Mouse (Mus musculus) midbrain, embryonic 14.5 days (tissue): ENCODE results near the gene Apln. TPM values are rescaled to one million over a fixed set of nuclear protein-coding genes. Genes with fewer than 3 reads are reported as not detected.

Experiments
- ATAC-seq: fragments of 200-750 bp; cut with Nextera tagmentation; 2 replicates; pipeline ENCODE4 v1.8.0; 2017; ENCODE audit warnings: moderate number of reproducible peaks, moderate library complexity; ENCODE audit not compliant: low FRiP score, low TSS enrichment
- DNase-seq: peaks from one replicate; pipeline ENCODE4 v3.0.0-alpha.2; 2015
- H3K27ac ChIP-seq: fragments of 300-500 bp; sonication (generic); replicated peaks from 2 replicates; pipeline ENCODE4 v1.5.1; 2014; ENCODE audit warnings: mild to moderate bottlenecking, low read depth, low read length, moderate library complexity
- H3K27me3 ChIP-seq: fragments of 300-500 bp; sonication (generic); 2 replicates; pipeline ENCODE4 v1.6.1; 2014; ENCODE audit warnings: low read length, control low read depth, mixed read lengths; ENCODE audit not compliant: control insufficient read depth, insufficient read depth
- H3K36me3 ChIP-seq: fragments of 300-500 bp; sonication (generic); 2 replicates; pipeline ENCODE4 v1.6.1; 2014; ENCODE audit warnings: low read length, control low read depth; ENCODE audit not compliant: control insufficient read depth, insufficient read depth
- H3K4me1 ChIP-seq: fragments of 300-500 bp; sonication (generic); 2 replicates; pipeline ENCODE4 v1.6.1; 2014; ENCODE audit warnings: mild to moderate bottlenecking, antibody characterized with exemption, low read length, control low read depth; ENCODE audit not compliant: control insufficient read depth, insufficient read depth
- H3K4me2 ChIP-seq: fragments of 300-500 bp; sonication (generic); 2 replicates; pipeline ENCODE4 v1.6.1; 2014; ENCODE audit warnings: mild to moderate bottlenecking, low read length, moderate library complexity
- H3K4me3 ChIP-seq: fragments of 300-500 bp; sonication (generic); replicated peaks from 2 replicates; pipeline ENCODE4 v1.5.1; 2014; ENCODE audit warnings: low read depth, low read length
- H3K9ac ChIP-seq: fragments of 300-500 bp; sonication (generic); replicated peaks from 2 replicates; pipeline ENCODE4 v1.6.1; 2014; ENCODE audit warnings: mild to moderate bottlenecking, low read length, moderate library complexity
- H3K9me3 ChIP-seq: fragments of 300-500 bp; sonication (generic); 2 replicates; pipeline ENCODE4 v1.6.1; 2016; ENCODE audit warnings: low read length, control low read depth, mixed read lengths; ENCODE audit not compliant: control insufficient read depth
- WGBS: fragments of 180-500 bp; shearing (Covaris S2); extraction: QIAGEN DNeasy Blood & Tissue Kit; methylation state at CpG from one replicate; pipeline ENCODE4 v1.1.7; 2014; 5-methylcytosine and 5-hydroxymethylcytosine counted together
- polyA plus RNA-seq: library from polyadenylated mRNA; unstranded; fragments of >200 nt; fragmentation: Nextera tagmentation; extraction: Ambion mirVana; gene quantifications from 2 replicates; pipeline ENCODE4 v1.2.1, GENCODE M21; 2014

Gene Apln
- polyA plus RNA-seq, 1 experiment from 2014 or later: 2.3 TPM

- H3K9ac ChIP-seq: no peak overlapping the region
- peaks cover 6% of the 10 kb centered on the region for H3K27me3 ChIP-seq
- no peaks in the 10 kb centered on the region for H3K9me3 ChIP-seq
- H3K4me2 ChIP-seq: no peak overlapping the region
- no peak overlapping the region for H3K4me3 ChIP-seq
- no peak overlapping the region for H3K27ac ChIP-seq
- no peak for DNase-seq
- no peaks in the 10 kb centered on the region for H3K4me1 ChIP-seq
- no peaks in the 10 kb centered on the region for H3K36me3 ChIP-seq
- WGBS: 79% methylated on average over 5 of the region's 5 CpGs
- no peak for ATAC-seq
These were observed 2.8 kb downstream of the Apln start for GRCm38 (mm10) chrX:48031866-48032265.

GRCm38 (mm10) chrX:48030593-48030992, 4.1 kb downstream of the Apln start:
- H3K36me3 ChIP-seq: no peaks in the 10 kb centered on the region
- DNase-seq (no peak), ATAC-seq (no peak)
- H3K9me3 ChIP-seq: no peaks in the 10 kb centered on the region
- no peak overlapping the region for H3K9ac ChIP-seq
- H3K4me1 ChIP-seq: no peaks in the 10 kb centered on the region
- no peak overlapping the region for H3K4me3 ChIP-seq
- H3K27me3 ChIP-seq: peaks cover 6% of the 10 kb centered on the region
- WGBS: 79% methylated on average over 3 of the region's 3 CpGs
- H3K27ac ChIP-seq: no peak overlapping the region
- H3K4me2 ChIP-seq: no peak overlapping the region

- WGBS: 73% methylated on average over 1 of the region's 1 CpGs
- no peak overlapping the region for H3K4me2 ChIP-seq
- H3K9me3 ChIP-seq: no peaks in the 10 kb centered on the region
- ATAC-seq (no peak), DNase-seq (no peak)
- no peak overlapping the region for H3K27ac ChIP-seq
- H3K27me3 ChIP-seq: peaks cover 8% of the 10 kb centered on the region; the same call in 1 of the 2 replicates
- H3K9ac ChIP-seq: no peak overlapping the region
- H3K4me1 ChIP-seq: no peaks in the 10 kb centered on the region
- H3K4me3 ChIP-seq: no peak overlapping the region
- H3K36me3 ChIP-seq: no peaks in the 10 kb centered on the region
These were observed 11.8 kb downstream of the Apln start for GRCm38 (mm10) chrX:48022811-48023210.

GRCm38 (mm10) chrX:48019940-48020339, 14.7 kb downstream of the Apln start:
- Histone ChIP-seq H3K9me3 (no peaks in the 10 kb centered on the region), H3K36me3 (no peaks in the 10 kb centered on the region), H3K27me3 (peaks cover 8% of the 10 kb centered on the region; the same call in 1 of the 2 replicates), H3K4me3 (no peak overlapping the region), H3K4me2 (no peak overlapping the region), H3K27ac (no peak overlapping the region), H3K4me1 (peaks cover 5% of the 10 kb centered on the region; the same call in 1 of the 2 replicates), H3K9ac (no peak overlapping the region)
- no peak for ATAC-seq
- 13% methylated on average over 5 of the region's 5 CpGs for WGBS
- DNase-seq: peak; percentile 86

GRCm38 (mm10) chrX:48019359-48019758, 15.3 kb downstream of the Apln start:
- H3K27me3 ChIP-seq: peaks cover 8% of the 10 kb centered on the region; the same call in 1 of the 2 replicates
- H3K4me1 ChIP-seq: peaks cover 5% of the 10 kb centered on the region; the same call in 1 of the 2 replicates
- no peaks in the 10 kb centered on the region for H3K9me3 ChIP-seq
- 46% methylated on average over 15 of the region's 15 CpGs for WGBS
- ATAC-seq (no peak), DNase-seq (no peak)
- no peak overlapping the region for H3K4me3 ChIP-seq
- H3K9ac ChIP-seq: no peak overlapping the region
- H3K4me2 ChIP-seq: no peak overlapping the region
- no peaks in the 10 kb centered on the region for H3K36me3 ChIP-seq
- no peak overlapping the region for H3K27ac ChIP-seq

GRCm38 (mm10) chrX:48016906-48017601, 17.6 kb downstream of the Apln start:
- 31% methylated on average over 7 of the region's 7 CpGs for WGBS
- H3K4me1 ChIP-seq: peaks cover 5% of the 10 kb centered on the region; the same call in 1 of the 2 replicates
- no peak overlapping the region for H3K9ac ChIP-seq
- ATAC-seq (peak; percentile 90), DNase-seq (peak; percentile 83)
- no peak overlapping the region for H3K4me2 ChIP-seq
- H3K27me3 ChIP-seq: peaks cover 11% of the 10 kb centered on the region; the same call in 1 of the 2 replicates
- no peaks in the 10 kb centered on the region for H3K36me3 ChIP-seq
- peak overlapping the region; percentile 64 for H3K27ac ChIP-seq
- no peak overlapping the region for H3K4me3 ChIP-seq
- no peaks in the 10 kb centered on the region for H3K9me3 ChIP-seq

GRCm38 (mm10) chrX:48011656-48012055, 23.0 kb downstream of the Apln start:
- Histone ChIP-seq H3K27ac (no peak overlapping the region), H3K36me3 (no peaks in the 10 kb centered on the region), H3K9me3 (no peaks in the 10 kb centered on the region), H3K4me3 (no peak overlapping the region), H3K4me1 (no peaks in the 10 kb centered on the region; the same call in 1 of the 2 replicates), H3K4me2 (no peak overlapping the region), H3K9ac (no peak overlapping the region), H3K27me3 (0 out of 2 replicates have a peak, but pooled peaks cover 3% of the 10 kb centered on the region)
- WGBS: 90% methylated on average over 3 of the region's 3 CpGs
- no peak for DNase-seq
- ATAC-seq: no peak

- H3K9ac ChIP-seq: no peak overlapping the region
- H3K27ac ChIP-seq: no peak overlapping the region
- no peaks in the 10 kb centered on the region for H3K9me3 ChIP-seq
- ATAC-seq (no peak), DNase-seq (no peak)
- H3K4me3 ChIP-seq: no peak overlapping the region
- H3K27me3 ChIP-seq: no peaks in the 10 kb centered on the region
- no peaks in the 10 kb centered on the region for H3K4me1 ChIP-seq
- WGBS: 55% methylated on average over 8 of the region's 8 CpGs
- H3K36me3 ChIP-seq: no peaks in the 10 kb centered on the region
- no peak overlapping the region for H3K4me2 ChIP-seq
These were observed 28.6 kb downstream of the Apln start for GRCm38 (mm10) chrX:48006062-48006461.

- no peak overlapping the region for H3K27ac ChIP-seq
- H3K4me2 ChIP-seq: no peak overlapping the region
- WGBS: 90% methylated on average over 1 of the region's 1 CpGs
- no peak for DNase-seq
- H3K4me3 ChIP-seq: no peak overlapping the region
- no peak for ATAC-seq
- no peaks in the 10 kb centered on the region for H3K4me1 ChIP-seq
- H3K9me3 ChIP-seq: no peaks in the 10 kb centered on the region
- no peaks in the 10 kb centered on the region for H3K27me3 ChIP-seq
- H3K9ac ChIP-seq: no peak overlapping the region
- no peaks in the 10 kb centered on the region for H3K36me3 ChIP-seq
These were observed 29.9 kb downstream of the Apln start for GRCm38 (mm10) chrX:48004786-48005185.
